Mouse (Mus musculus): ENCODE data around the gene Plpp3.

GRCm38 (mm10) chr4:105248161-105248560 is 91.0 kb downstream of the Plpp3 start:
- TF ChIP-seq CTCF (IDR thresholded peaks at IDR 0.05 in 2 of 3, conservative IDR thresholded peaks at IDR 0.05 in 1 of 3; ENCODE audit: control insufficient read depth in 1 of 3, insufficient read depth in 1 of 3, low read depth in 2 of 3, low read length in 3 of 3, poor library complexity in 1 of 3, severe bottlenecking in 1 of 3): no peak
- no peak for TF ChIP-seq ZMIZ1 (IDR thresholded peaks at IDR 0.05; ENCODE audit: low read depth, low read length)
- no peak for TF ChIP-seq USF1 (IDR thresholded peaks at IDR 0.05; ENCODE audit: low read depth, low read length)
- no peak for TF ChIP-seq RCOR1 (IDR thresholded peaks at IDR 0.05; ENCODE audit: low read depth, low read length)
- no peak for TF ChIP-seq TAL1 (IDR thresholded peaks at IDR 0.05; ENCODE audit: low read length)
- TF ChIP-seq E2F4 (IDR thresholded peaks at IDR 0.05; ENCODE audit: borderline replicate concordance, low read depth, low read length): no peak
- TF ChIP-seq USF2 (IDR thresholded peaks at IDR 0.05; ENCODE audit: borderline replicate concordance in 1 of 2, insufficient read depth in 1 of 2, low read depth in 1 of 2, low read length in 2 of 2): no peak
- TF ChIP-seq POLR2A (IDR thresholded peaks at IDR 0.05; ENCODE audit: control insufficient read depth in 1 of 2, insufficient read depth in 1 of 2, low read depth in 1 of 2, low read length in 2 of 2, poor library complexity in 1 of 2): no peak
- no peak for TF ChIP-seq MEF2A (IDR thresholded peaks at IDR 0.05; ENCODE audit: extremely low read depth, insufficient replicate concordance, low read depth, low read length, poor library complexity, severe bottlenecking)
- TF ChIP-seq KAT2A (conservative IDR thresholded peaks at IDR 0.05; ENCODE audit: low read depth, low read length): no peak
- TF ChIP-seq SIN3A (IDR thresholded peaks at IDR 0.05; ENCODE audit: low read length): no peak
- TF ChIP-seq CHD2 (IDR thresholded peaks at IDR 0.05; ENCODE audit: low read length): no peak
